Mouse (Mus musculus) liver, adult 2 months (tissue): ENCODE data around the gene Cygb. TPM values are rescaled to one million over a fixed set of nuclear protein-coding genes. Genes with fewer than 3 reads are reported as not detected.

Source experiments
- DNase-seq: peaks from one replicate; pipeline ENCODE4 v3.0.0-alpha.2; 2011; ENCODE audit warnings: low read depth, low spot score; ENCODE audit errors: extremely low read depth
- H3K27ac ChIP-seq: fragments of 200-500 bp; replicated peaks from 2 replicates; pipeline ENCODE4 v1.5.1; 2012; ENCODE audit warnings: low read depth, mild to moderate bottlenecking, control low read depth, inconsistent platforms, low read length; ENCODE audit not compliant: insufficient read depth
- H3K27me3 ChIP-seq: fragments of 200-500 bp; 2 replicates; pipeline ENCODE4 v1.6.1; 2012; ENCODE audit warnings: mild to moderate bottlenecking, moderate library complexity, low read length, inconsistent platforms; ENCODE audit not compliant: control insufficient read depth, insufficient read depth
- H3K36me3 ChIP-seq: fragments of 200-500 bp; 2 replicates; pipeline ENCODE4 v1.6.1; 2012; ENCODE audit warnings: low read length, inconsistent platforms; ENCODE audit not compliant: control insufficient read depth, insufficient read depth
- H3K4me1 ChIP-seq: fragments of 200-500 bp; 2 replicates; pipeline ENCODE4 v1.6.1; 2011; ENCODE audit warnings: low read length; ENCODE audit not compliant: control insufficient read depth, insufficient read depth
- H3K4me3 ChIP-seq: fragments of 200-500 bp; 2 replicates; pipeline ENCODE4 v1.5.1; 2011; ENCODE audit warnings: low read depth, mild to moderate bottlenecking, control low read depth, low read length, moderate library complexity; ENCODE audit not compliant: insufficient read depth
- H3K79me2 ChIP-seq: fragments of 200-500 bp; 2 replicates; pipeline ENCODE4 v1.6.1; 2012; ENCODE audit warnings: inconsistent platforms, mild to moderate bottlenecking, low read length, moderate library complexity; ENCODE audit not compliant: control insufficient read depth, insufficient read depth
- H3K9ac ChIP-seq: fragments of 200-500 bp; 2 replicates; pipeline ENCODE4 v1.6.1; 2012; ENCODE audit warnings: low read depth, mild to moderate bottlenecking, control low read depth, inconsistent platforms, low read length
- CTCF ChIP-seq: fragments of 200-500 bp; IDR thresholded peaks from 2 replicates; pipeline ENCODE4 v1.5.1; 2011; ENCODE audit warnings: low read depth, low read length, control low read depth
- POLR2A ChIP-seq: fragments of 200-500 bp; IDR thresholded peaks from 2 replicates; pipeline ENCODE4 v1.6.1; 2011; ENCODE audit warnings: low read length, control low read depth; ENCODE audit not compliant: insufficient read depth; ENCODE audit errors: extremely low read depth
- WGBS: fragments of 180-500 bp; shearing (Covaris S2); methylation state at CpG from one replicate; pipeline ENCODE4 v1.1.7; 2018; 5-methylcytosine and 5-hydroxymethylcytosine counted together
- polyA plus RNA-seq: library from polyadenylated mRNA; depleted of rRNA; stranded (reverse); fragments of >200 nt; gene quantifications from 2 replicates; pipeline ENCODE4 v1.2.3, GENCODE M21; 2012
- total RNA-seq: library from RNA; depleted of rRNA; stranded (reverse); fragments of >200 nt; gene quantifications from 2 replicates; pipeline ENCODE4 v1.2.3, GENCODE M21; 2014

The Cygb gene
- total and polyA plus RNA-seq, 2 experiments = 2.6 to 5.6 TPM

- DNase-seq = no peak
- Histone ChIP-seq H3K4me1 (0 out of 2 replicates have a peak, but pooled peaks cover 6% of the 10 kb centered on the region), H3K4me3 (no peak overlapping the region), H3K79me2 (peaks cover 10% of the 10 kb centered on the region; the same call in 1 of the 2 replicates), H3K9ac (no peak overlapping the region), H3K27ac (no peak overlapping the region), H3K27me3 (no peaks in the 10 kb centered on the region), H3K36me3 (peaks cover 4% of the 10 kb centered on the region; the same call in 1 of the 2 replicates)
- TF ChIP-seq CTCF (no peak), POLR2A (no peak)
- 69% methylated on average over 15 of the region's 15 CpGs for WGBS
Observed at GRCm38 (mm10) chr11:116609965-116610630, 44.0 kb downstream of the Cygb start.

GRCm38 (mm10) chr11:116607717-116608116 lies 46.4 kb downstream of the Cygb start:
- H3K27me3 ChIP-seq = no peaks in the 10 kb centered on the region
- no peak overlapping the region for H3K9ac ChIP-seq
- 91% methylated on average over 3 of the region's 3 CpGs for WGBS
- H3K36me3 ChIP-seq = peaks cover 10% of the 10 kb centered on the region; the same call in 1 of the 2 replicates
- no peak overlapping the region for H3K4me3 ChIP-seq
- 0 out of 2 replicates have a peak, but pooled peaks cover 3% of the 10 kb centered on the region for H3K4me1 ChIP-seq
- H3K79me2 ChIP-seq = 0 out of 2 replicates have a peak, but pooled peaks cover 4% of the 10 kb centered on the region
- TF ChIP-seq POLR2A (no peak), CTCF (no peak)
- no peak overlapping the region for H3K27ac ChIP-seq
- DNase-seq = no peak

GRCm38 (mm10) chr11:116604097-116604496 lies 50.0 kb downstream of the Cygb start:
- no peaks in the 10 kb centered on the region for H3K4me1 ChIP-seq
- TF ChIP-seq CTCF (no peak), POLR2A (no peak)
- H3K79me2 ChIP-seq = no peaks in the 10 kb centered on the region
- no peak overlapping the region for H3K4me3 ChIP-seq
- H3K27ac ChIP-seq = no peak overlapping the region
- peaks cover 17% of the 10 kb centered on the region; the same call in 1 of the 2 replicates for H3K36me3 ChIP-seq
- DNase-seq = no peak
- 97% methylated on average over 12 of the region's 12 CpGs for WGBS
- no peaks in the 10 kb centered on the region for H3K27me3 ChIP-seq
- no peak overlapping the region for H3K9ac ChIP-seq

GRCm38 (mm10) chr11:116603339-116603738 lies 50.8 kb downstream of the Cygb start:
- no peak overlapping the region for H3K9ac ChIP-seq
- no peak for DNase-seq
- H3K4me3 ChIP-seq = no peak overlapping the region
- no peak for TF ChIP-seq POLR2A
- TF ChIP-seq CTCF = peak; percentile 70
- peaks cover 17% of the 10 kb centered on the region; the same call in 1 of the 2 replicates for H3K36me3 ChIP-seq
- WGBS = 90% methylated on average over 10 of the region's 10 CpGs
- H3K27ac ChIP-seq = no peak overlapping the region
- no peaks in the 10 kb centered on the region for H3K27me3 ChIP-seq
- no peaks in the 10 kb centered on the region for H3K79me2 ChIP-seq
- no peaks in the 10 kb centered on the region for H3K4me1 ChIP-seq

- 91% methylated on average over 8 of the region's 8 CpGs for WGBS
- no peak overlapping the region for H3K4me3 ChIP-seq
- no peaks in the 10 kb centered on the region for H3K79me2 ChIP-seq
- H3K36me3 ChIP-seq = peaks cover 17% of the 10 kb centered on the region; the same call in 1 of the 2 replicates
- no peak overlapping the region for H3K27ac ChIP-seq
- no peaks in the 10 kb centered on the region for H3K4me1 ChIP-seq
- no peak for DNase-seq
- H3K27me3 ChIP-seq = no peaks in the 10 kb centered on the region
- H3K9ac ChIP-seq = no peak overlapping the region
- TF ChIP-seq CTCF (no peak), POLR2A (no peak)
Observed at GRCm38 (mm10) chr11:116602043-116602442, 52.1 kb downstream of the Cygb start.

GRCm38 (mm10) chr11:116601166-116601565 lies 52.9 kb downstream of the Cygb start:
- no peak overlapping the region for H3K27ac ChIP-seq
- no peak for DNase-seq
- no peak overlapping the region for H3K9ac ChIP-seq
- H3K36me3 ChIP-seq = peaks cover 14% of the 10 kb centered on the region; the same call in 1 of the 2 replicates
- H3K27me3 ChIP-seq = no peaks in the 10 kb centered on the region
- TF ChIP-seq CTCF (no peak), POLR2A (no peak)
- H3K4me1 ChIP-seq = no peaks in the 10 kb centered on the region
- H3K4me3 ChIP-seq = no peak overlapping the region
- 96% methylated on average over 8 of the region's 8 CpGs for WGBS
- H3K79me2 ChIP-seq = no peaks in the 10 kb centered on the region
